Mouse (Mus musculus) splenic B cell, adult 2 months (primary cell): ENCODE measurements around the gene Map4k5.

Experiments
- DNase-seq: peaks from one replicate; pipeline ENCODE4 v3.0.0-alpha.2; 2011; ENCODE audit warnings: low read depth, low spot score
- H3K27me3 ChIP-seq: 2 replicates; pipeline ENCODE4 v1.6.1; 2012; ENCODE audit warnings: mild to moderate bottlenecking, low read length, moderate library complexity, mixed read lengths; ENCODE audit not compliant: control insufficient read depth, poor library complexity, insufficient read depth, severe bottlenecking
- H3K36me3 ChIP-seq: 2 replicates; pipeline ENCODE4 v1.6.1; 2012; ENCODE audit warnings: mild to moderate bottlenecking, low read length, moderate library complexity, mixed read lengths; ENCODE audit not compliant: control insufficient read depth, poor library complexity, insufficient read depth, severe bottlenecking

Gene Map4k5

GRCm38 (mm10) chr12:69904991-69905390 lies 12.0 kb upstream of the Map4k5 start:
- no peak for DNase-seq
- H3K27me3 ChIP-seq: no peaks in the 10 kb centered on the region
- H3K36me3 ChIP-seq: no peaks in the 10 kb centered on the region

- no peak for DNase-seq
- Histone ChIP-seq H3K36me3 (no peaks in the 10 kb centered on the region), H3K27me3 (no peaks in the 10 kb centered on the region)
Observed at GRCm38 (mm10) chr12:69898119-69898518, 5.1 kb upstream of the Map4k5 start.

GRCm38 (mm10) chr12:69895046-69895445 lies 2.0 kb upstream of the Map4k5 start:
- Histone ChIP-seq H3K27me3 (no peaks in the 10 kb centered on the region), H3K36me3 (no peaks in the 10 kb centered on the region)
- no peak for DNase-seq

DNA sequence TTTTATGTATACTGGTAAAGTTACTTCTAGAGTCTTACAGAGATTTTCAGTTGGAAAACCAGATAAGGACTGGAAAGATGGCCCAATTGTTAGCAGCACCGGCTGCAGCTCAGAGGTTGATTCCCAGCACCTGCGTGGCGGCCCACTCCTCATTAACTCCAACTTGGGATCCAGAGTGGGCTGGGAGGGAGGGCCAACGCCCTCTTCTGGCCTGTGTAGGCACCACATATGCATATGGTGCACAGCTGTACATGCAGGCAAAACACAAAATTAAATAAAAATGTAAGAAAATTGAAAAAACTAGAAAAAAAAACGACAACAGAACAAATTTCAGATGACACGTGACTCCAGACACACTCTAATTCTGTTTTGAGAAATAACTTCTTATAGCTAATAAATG lies 927 bp upstream of the Map4k5 start:
- Histone ChIP-seq H3K36me3 (no peaks in the 10 kb centered on the region), H3K27me3 (no peaks in the 10 kb centered on the region)
- peak; percentile 34 for DNase-seq

DNA sequence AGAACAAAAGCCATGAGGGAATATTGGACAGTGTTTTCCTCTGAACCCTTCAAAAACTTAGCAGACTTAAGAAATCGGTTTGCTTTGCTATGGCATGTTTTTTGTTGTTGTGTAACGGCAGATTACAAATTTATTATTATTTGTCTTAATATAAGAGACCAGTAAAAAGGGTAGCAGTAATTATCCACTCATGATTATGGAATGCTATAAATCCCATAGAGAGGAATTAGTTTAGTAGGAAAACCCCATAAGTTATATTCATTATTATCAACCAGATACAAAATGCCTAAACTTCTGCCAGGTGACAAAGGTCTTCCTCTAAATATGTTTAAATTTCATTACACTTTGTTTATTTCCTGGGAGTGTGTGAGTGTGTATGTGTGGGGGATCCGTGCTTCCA lies 1.3 kb downstream of the Map4k5 start:
- DNase-seq: no peak
- Histone ChIP-seq H3K27me3 (no peaks in the 10 kb centered on the region), H3K36me3 (no peaks in the 10 kb centered on the region)

GRCm38 (mm10) chr12:69890476-69890875 lies 2.5 kb downstream of the Map4k5 start:
- 0 out of 2 replicates have a peak, but pooled peaks cover 1% of the 10 kb centered on the region for H3K36me3 ChIP-seq
- no peaks in the 10 kb centered on the region for H3K27me3 ChIP-seq
- DNase-seq: no peak

DNA sequence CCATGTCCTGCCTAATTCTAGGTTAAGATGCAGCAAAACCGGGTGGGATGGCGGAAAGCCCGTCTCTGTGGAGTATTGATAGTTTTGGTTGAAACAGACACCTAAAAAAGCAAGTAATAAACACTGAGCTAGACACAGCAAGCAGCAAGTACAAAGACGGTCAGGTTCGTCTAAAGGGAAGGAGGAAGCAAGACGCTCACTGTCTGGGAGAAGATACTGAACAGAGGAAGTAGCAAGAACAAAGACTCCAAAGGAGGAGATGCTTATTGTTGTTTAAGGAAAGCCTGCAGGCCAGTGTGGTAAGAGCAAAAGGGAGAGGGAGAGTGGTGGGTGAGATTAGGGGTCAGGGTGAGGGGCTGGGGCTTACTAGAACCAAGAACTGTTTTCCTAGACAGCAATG lies 2.9 kb downstream of the Map4k5 start:
- no peaks in the 10 kb centered on the region for H3K27me3 ChIP-seq

DNA sequence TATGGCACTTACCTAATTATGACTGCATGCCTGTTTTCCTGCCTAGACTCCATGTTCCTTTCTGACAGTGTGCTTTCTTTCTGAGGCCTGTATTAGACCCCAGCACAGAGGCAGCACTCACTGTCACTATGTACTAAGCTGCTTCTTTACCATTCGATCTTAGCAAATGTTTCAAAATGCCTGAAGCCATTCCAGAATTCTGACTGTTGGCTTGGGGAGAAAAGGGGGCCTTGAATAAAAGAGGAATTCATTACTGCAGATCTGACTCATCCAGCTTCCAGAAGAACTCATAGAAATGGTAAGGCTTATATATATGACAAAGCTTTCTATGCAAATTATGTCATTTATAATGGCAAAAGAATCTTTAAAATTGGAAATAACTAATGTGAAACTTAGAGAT lies 4.7 kb downstream of the Map4k5 start:
- Histone ChIP-seq H3K27me3 (no peaks in the 10 kb centered on the region), H3K36me3 (0 out of 2 replicates have a peak, but pooled peaks cover 1% of the 10 kb centered on the region)
- no peak for DNase-seq

More for the DNA sequence above, 2.9 kb downstream of the Map4k5 start:
- peak; percentile 19 for DNase-seq
- 0 out of 2 replicates have a peak, but pooled peaks cover 1% of the 10 kb centered on the region for H3K36me3 ChIP-seq

GRCm38 (mm10) chr12:69887776-69888175 lies 5.2 kb downstream of the Map4k5 start:
- Histone ChIP-seq H3K36me3 (0 out of 2 replicates have a peak, but pooled peaks cover 1% of the 10 kb centered on the region), H3K27me3 (no peaks in the 10 kb centered on the region)
- DNase-seq: no peak

- H3K27me3 ChIP-seq: no peaks in the 10 kb centered on the region
- no peak for DNase-seq
- peaks cover 3% of the 10 kb centered on the region; the same call in 1 of the 2 replicates for H3K36me3 ChIP-seq
Observed at GRCm38 (mm10) chr12:69885170-69885923, 7.7 kb downstream of the Map4k5 start.

- peaks cover 3% of the 10 kb centered on the region; the same call in 1 of the 2 replicates for H3K36me3 ChIP-seq
- H3K27me3 ChIP-seq: no peaks in the 10 kb centered on the region
- no peak for DNase-seq
Observed at GRCm38 (mm10) chr12:69884053-69884452, 8.9 kb downstream of the Map4k5 start.

DNA sequence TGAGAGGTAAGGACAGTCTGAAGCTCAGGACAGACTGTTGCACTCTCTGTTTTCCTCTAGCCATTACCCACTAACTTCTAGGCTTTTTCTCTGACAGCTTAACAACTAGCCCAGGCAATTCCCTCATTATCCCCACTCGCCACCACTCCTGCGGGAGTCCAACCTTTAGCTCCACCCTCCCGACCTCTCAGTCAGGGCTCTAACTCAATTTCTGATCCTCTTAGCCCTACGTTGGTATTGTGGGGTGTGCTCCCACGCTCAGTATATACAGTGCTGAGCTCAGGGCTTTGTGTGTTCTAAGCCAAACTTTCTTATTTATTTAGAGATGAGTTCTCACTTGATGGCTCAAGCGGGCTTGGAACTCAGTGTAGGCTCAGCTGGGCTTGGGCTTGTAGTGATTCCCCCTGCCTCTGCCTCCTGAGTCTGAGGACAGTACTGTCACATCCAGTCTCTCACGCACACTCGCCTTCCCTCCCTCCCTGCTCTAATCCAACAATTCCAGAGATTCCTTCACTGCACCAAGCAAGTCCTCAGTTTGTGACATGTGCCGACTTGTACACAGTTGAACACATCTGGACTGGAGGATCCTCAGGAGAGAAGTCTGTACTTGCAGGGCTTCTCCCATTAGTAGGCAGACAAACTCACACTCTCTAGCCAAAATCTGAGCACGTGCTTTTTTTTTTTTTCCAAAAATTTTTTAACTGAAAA lies 11.6 kb downstream of the Map4k5 start:
- no peaks in the 10 kb centered on the region for H3K27me3 ChIP-seq
- DNase-seq: no peak
- H3K36me3 ChIP-seq: peaks cover 1% of the 10 kb centered on the region; the same call in 1 of the 2 replicates

DNA sequence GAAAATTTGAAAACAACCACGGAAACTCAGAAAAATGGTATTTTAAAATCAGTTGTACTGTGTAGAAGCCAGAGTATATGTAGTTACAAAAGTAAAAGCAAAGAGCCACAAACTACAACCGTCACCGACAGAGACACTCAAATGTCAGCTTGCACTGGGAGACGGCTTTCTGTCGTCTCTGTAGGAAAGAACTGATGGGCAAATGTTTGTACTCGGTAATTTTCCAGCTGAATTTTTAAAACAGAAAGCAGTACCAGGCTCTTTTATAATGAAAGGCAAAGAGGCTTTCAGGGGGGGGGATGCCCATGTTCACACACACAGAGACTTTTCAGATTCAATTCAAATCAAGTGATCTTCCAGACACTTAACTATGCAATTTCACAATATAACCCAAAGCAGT lies 13.3 kb downstream of the Map4k5 start:
- DNase-seq: no peak
- Histone ChIP-seq H3K27me3 (no peaks in the 10 kb centered on the region), H3K36me3 (peaks cover 1% of the 10 kb centered on the region; the same call in 1 of the 2 replicates)

- DNase-seq: no peak
- H3K27me3 ChIP-seq: no peaks in the 10 kb centered on the region
- H3K36me3 ChIP-seq: peaks cover 1% of the 10 kb centered on the region; the same call in 1 of the 2 replicates
Observed at GRCm38 (mm10) chr12:69879172-69879665, 13.8 kb downstream of the Map4k5 start.

DNA sequence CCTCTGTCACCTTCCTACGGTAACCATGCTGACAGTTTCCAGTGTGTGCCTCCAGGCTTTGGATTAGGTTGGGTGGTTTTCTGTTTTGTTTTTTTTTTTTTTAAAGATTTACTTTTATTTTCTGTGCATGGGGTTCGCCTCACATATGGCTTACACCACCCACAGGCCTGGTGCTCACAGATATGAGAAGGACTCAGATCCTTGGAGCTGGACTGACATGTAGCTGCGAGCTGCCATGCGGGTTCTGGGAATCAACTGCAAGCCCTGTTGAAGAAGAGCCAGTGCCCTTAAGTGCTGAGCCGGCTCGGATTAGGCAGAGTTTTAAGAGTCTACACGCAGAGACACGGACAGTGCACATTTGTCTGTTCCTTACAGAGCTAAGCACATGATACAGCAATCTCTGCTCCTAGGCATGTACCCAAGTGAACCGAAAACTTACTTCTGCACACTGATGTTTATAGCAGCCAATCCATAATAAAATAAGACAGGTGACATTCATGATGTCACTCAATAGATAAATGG lies 15.1 kb downstream of the Map4k5 start:
- DNase-seq: no peak

More for the DNA sequence above, 15.1 kb downstream of the Map4k5 start:
- Histone ChIP-seq H3K36me3 (peaks cover 1% of the 10 kb centered on the region; the same call in 1 of the 2 replicates), H3K27me3 (no peaks in the 10 kb centered on the region)
